Mouse (Mus musculus) liver, embryonic 13.5 days (tissue): ENCODE measurements around the gene Vwde. TPM values are rescaled to one million over a fixed set of nuclear protein-coding genes. Genes with fewer than 3 reads are reported as not detected.

ENCODE experiments used
- ATAC-seq: fragments of 200-750 bp; cut with Nextera tagmentation; 2 replicates; pipeline ENCODE4 v1.8.0; 2017; ENCODE audit warnings: low read depth, mild to moderate bottlenecking, moderate number of reproducible peaks, moderate library complexity
- DNase-seq: peaks from one replicate; pipeline ENCODE4 v3.0.0; 2022
- H3K27ac ChIP-seq: fragments of 300-500 bp; sonication (generic); 2 replicates; pipeline ENCODE4 v1.5.1; 2015; ENCODE audit warnings: moderate library complexity, mild to moderate bottlenecking, inconsistent platforms
- H3K27me3 ChIP-seq: fragments of 300-500 bp; sonication (generic); 2 replicates; pipeline ENCODE4 v1.6.1; 2015; ENCODE audit warnings: mild to moderate bottlenecking, inconsistent platforms
- H3K36me3 ChIP-seq: fragments of 300-500 bp; sonication (generic); 2 replicates; pipeline ENCODE4 v1.6.1; 2015; ENCODE audit warnings: mild to moderate bottlenecking, inconsistent platforms
- H3K4me1 ChIP-seq: fragments of 300-500 bp; sonication (generic); replicated peaks from 2 replicates; pipeline ENCODE4 v1.6.1; 2015; ENCODE audit warnings: inconsistent platforms
- H3K4me2 ChIP-seq: fragments of 300-500 bp; sonication (generic); 2 replicates; pipeline ENCODE4 v1.6.1; 2015; ENCODE audit warnings: inconsistent platforms, mild to moderate bottlenecking, moderate library complexity
- H3K4me3 ChIP-seq: fragments of 300-500 bp; sonication (generic); replicated peaks from 2 replicates; pipeline ENCODE4 v1.5.1; 2015; ENCODE audit warnings: mild to moderate bottlenecking, inconsistent platforms
- H3K9ac ChIP-seq: fragments of 300-500 bp; sonication (generic); 2 replicates; pipeline ENCODE4 v1.6.1; 2015; ENCODE audit warnings: mild to moderate bottlenecking, inconsistent platforms
- H3K9me3 ChIP-seq: fragments of 300-500 bp; sonication (generic); replicated peaks from 2 replicates; pipeline ENCODE4 v1.6.1; 2016; ENCODE audit warnings: inconsistent platforms
- WGBS: fragments of 180-500 bp; shearing (Covaris S2); methylation state at CpG from one replicate; pipeline ENCODE4 v1.1.7; 2015; ENCODE audit not compliant: insufficient replicate concordance; 5-methylcytosine and 5-hydroxymethylcytosine counted together
- polyA plus RNA-seq: library from polyadenylated mRNA; unstranded; fragments of >200 nt; fragmentation: Nextera tagmentation; extraction: Ambion mirVana; gene quantifications from 2 replicates; pipeline ENCODE4 v1.2.1, GENCODE M21; 2015

Gene Vwde
- 0.01 TPM in 1 of 2 replicates, not detected in the other for polyA plus RNA-seq

DNA sequence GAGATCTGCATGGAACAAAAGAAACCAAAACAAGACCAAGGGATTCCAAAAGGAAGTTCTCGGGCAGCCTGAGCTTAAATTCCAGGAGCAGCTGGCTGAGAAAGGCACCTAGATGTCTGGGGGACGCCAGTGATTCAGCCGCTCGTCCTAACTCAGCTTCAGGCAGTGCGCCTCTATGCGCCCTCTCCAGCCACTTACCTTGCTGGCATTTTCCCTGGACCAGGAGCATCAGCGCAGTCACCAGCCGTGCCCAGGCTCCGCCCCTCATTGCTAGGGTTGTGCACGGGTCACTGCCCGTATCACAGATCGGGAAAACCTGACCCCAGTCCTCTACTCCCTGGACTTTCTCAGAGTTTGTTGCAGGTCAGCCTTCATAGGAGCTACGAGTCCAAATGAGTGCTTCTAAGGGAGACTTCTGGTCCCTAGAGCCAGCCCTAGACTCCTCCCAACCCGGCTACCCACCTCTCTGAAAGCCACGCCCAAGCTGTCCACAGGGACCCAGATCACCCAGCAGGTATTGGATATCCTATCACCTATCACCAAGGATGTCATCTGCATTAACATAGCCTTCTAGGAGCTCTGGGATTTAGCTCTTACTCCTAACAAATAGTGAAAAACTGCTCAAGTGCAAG lies at the start of gene Vwde:
Vwde (minus strand) TSS at position 370 of the 632 bp plus-strand sequence.
- no peak within 1 kb of the TSS for H3K4me3 ChIP-seq
- WGBS, result 22% methylated on average over 15 of the region's 15 CpGs
- no peak for DNase-seq
- H3K27ac ChIP-seq, result no peak within 1 kb of the TSS
- H3K4me1 ChIP-seq, result no peaks in the 10 kb centered on the region
- peak within 1 kb of the TSS; percentile 39 for H3K4me2 ChIP-seq
- H3K9me3 ChIP-seq, result no peaks in the 10 kb centered on the region
- no peaks in the 10 kb centered on the region for H3K27me3 ChIP-seq
- no peak for ATAC-seq
- no peak within 1 kb of the TSS for H3K9ac ChIP-seq
- no peaks in the 10 kb centered on the region for H3K36me3 ChIP-seq

DNA sequence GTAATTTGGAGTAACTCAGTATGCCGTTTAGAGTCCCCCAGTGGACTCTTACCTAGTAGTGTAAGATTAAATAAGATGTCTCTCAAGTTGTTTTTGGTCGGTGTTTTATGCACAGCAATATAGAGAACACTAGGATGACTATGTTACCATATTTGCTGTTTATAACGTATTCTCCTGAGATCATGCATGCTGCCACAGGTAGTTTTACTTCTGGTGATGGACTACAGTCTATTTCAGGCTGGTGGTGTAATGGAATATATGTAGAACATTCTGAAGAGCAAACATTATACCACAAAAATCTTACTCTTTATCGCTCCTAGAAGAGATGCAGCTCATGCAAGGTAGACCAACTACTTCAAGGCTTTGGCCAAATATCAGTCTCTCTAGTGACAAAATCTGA lies 30.6 kb upstream of the Vwde start:
- Histone ChIP-seq H3K27me3 (no peaks in the 10 kb centered on the region), H3K4me3 (no peak overlapping the region), H3K36me3 (no peaks in the 10 kb centered on the region), H3K4me1 (no peaks in the 10 kb centered on the region), H3K9me3 (no peaks in the 10 kb centered on the region), H3K27ac (no peak overlapping the region), H3K4me2 (no peak overlapping the region), H3K9ac (no peak overlapping the region)
- no peak for ATAC-seq
- WGBS, result 65% methylated on average over 4 of the region's 4 CpGs
- DNase-seq, result no peak

DNA sequence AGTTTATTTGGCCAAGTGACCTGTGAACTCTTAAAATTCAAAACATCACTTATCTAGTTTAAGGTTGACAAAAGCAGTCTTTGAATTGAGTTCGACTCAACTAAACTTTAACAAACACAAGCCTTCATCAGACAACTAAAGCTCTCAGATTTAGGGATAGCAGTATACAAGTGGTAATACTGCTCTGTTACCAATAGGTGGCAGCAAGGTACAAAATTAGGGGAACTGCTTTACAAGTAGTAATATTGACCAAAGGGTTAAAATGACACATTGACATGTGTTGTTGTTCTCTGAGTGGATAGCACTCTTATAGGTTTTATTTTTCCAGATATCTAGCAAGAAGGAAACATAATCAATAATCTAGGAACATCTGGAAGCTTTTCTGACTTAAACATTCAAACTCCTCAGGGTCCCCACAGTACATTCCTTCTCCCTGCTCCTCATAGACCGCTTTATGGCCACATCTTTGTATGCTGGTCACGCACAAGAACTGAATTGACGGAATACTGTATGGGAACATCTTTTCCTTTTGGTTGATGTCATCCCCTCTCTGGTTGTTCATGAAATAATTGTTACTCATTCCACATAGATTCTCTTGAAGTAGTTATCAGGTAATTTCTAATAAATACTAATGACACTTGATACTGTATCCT lies 23.7 kb upstream of the Vwde start:
- no peak for DNase-seq
- no peak for ATAC-seq
- 37% methylated on average over 4 of the region's 4 CpGs for WGBS

DNA sequence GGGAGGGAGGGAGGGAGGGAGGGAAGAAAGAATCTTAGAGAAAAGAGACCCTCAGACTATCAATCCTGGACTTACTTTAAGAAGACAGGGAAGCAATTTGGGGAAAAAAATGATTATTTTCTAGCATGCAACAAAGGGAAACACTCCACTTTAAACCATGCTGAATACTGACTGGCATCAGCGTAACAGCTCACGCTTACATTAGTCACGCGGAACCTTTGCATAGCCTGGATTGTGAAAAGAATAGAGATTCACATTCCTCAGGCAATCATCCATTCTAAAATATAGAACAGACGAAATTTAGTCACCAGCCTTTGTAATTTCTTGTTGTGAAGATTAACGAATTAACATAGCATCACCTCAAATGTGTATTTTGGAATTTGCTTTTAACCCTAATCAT lies 18.6 kb downstream of the Vwde start:
- 66% methylated on average over 6 of the region's 6 CpGs for WGBS
- no peaks in the 10 kb centered on the region for H3K36me3 ChIP-seq

More for the DNA sequence above, 23.7 kb upstream of the Vwde start:
- H3K36me3 ChIP-seq, result no peaks in the 10 kb centered on the region
- H3K4me1 ChIP-seq, result no peaks in the 10 kb centered on the region
- H3K9me3 ChIP-seq, result no peaks in the 10 kb centered on the region
- no peak overlapping the region for H3K9ac ChIP-seq
- no peak overlapping the region for H3K4me3 ChIP-seq
- H3K27ac ChIP-seq, result no peak overlapping the region
- H3K27me3 ChIP-seq, result no peaks in the 10 kb centered on the region
- no peak overlapping the region for H3K4me2 ChIP-seq

DNA sequence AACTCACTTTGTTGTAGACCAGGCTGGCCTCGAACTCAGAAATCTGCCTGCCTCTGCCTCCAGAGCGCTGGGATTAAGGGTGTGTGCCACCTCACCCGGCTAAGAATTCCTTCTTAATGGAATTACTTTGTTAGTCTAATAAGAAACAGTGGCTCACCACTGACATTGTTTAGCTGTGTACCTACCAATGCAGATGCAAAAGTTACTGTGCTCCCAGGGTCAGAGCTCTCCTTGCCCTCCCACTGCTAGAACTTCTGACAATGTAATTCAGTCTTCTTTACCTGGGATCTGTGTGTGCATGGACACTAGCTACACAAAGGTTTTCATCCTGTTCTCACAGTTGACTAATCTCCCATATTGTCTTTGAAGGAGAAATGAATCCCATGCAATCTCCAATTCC lies 27.3 kb downstream of the Vwde start:
- 61% methylated on average over 3 of the region's 3 CpGs for WGBS
- DNase-seq (no peak), ATAC-seq (no peak)
- no peaks in the 10 kb centered on the region for H3K4me1 ChIP-seq
- H3K27me3 ChIP-seq, result no peaks in the 10 kb centered on the region
- H3K36me3 ChIP-seq, result no peaks in the 10 kb centered on the region
- H3K9me3 ChIP-seq, result no peaks in the 10 kb centered on the region
- H3K27ac ChIP-seq, result no peak overlapping the region
- no peak overlapping the region for H3K4me2 ChIP-seq
- H3K9ac ChIP-seq, result no peak overlapping the region
- no peak overlapping the region for H3K4me3 ChIP-seq

More for the DNA sequence above, 18.6 kb downstream of the Vwde start:
- no peaks in the 10 kb centered on the region for H3K4me1 ChIP-seq
- no peaks in the 10 kb centered on the region for H3K27me3 ChIP-seq
- H3K9me3 ChIP-seq, result no peaks in the 10 kb centered on the region
- DNase-seq (no peak), ATAC-seq (no peak)
- H3K9ac ChIP-seq, result no peak overlapping the region
- H3K4me2 ChIP-seq, result no peak overlapping the region
- H3K4me3 ChIP-seq, result no peak overlapping the region
- H3K27ac ChIP-seq, result no peak overlapping the region

- DNase-seq, result no peak
- no peaks in the 10 kb centered on the region for H3K27me3 ChIP-seq
- no peak overlapping the region for H3K27ac ChIP-seq
- 73% methylated on average over 11 of the region's 11 CpGs for WGBS
- no peaks in the 10 kb centered on the region for H3K4me1 ChIP-seq
- no peak overlapping the region for H3K9ac ChIP-seq
- no peak overlapping the region for H3K4me2 ChIP-seq
- H3K36me3 ChIP-seq, result no peaks in the 10 kb centered on the region
- ATAC-seq, result no peak
- no peaks in the 10 kb centered on the region for H3K9me3 ChIP-seq
- no peak overlapping the region for H3K4me3 ChIP-seq
Observed at GRCm38 (mm10) chr6:13186836-13187235, 37.9 kb downstream of the Vwde start.

GRCm38 (mm10) chr6:13180061-13180460 lies 44.7 kb downstream of the Vwde start:
- no peak overlapping the region for H3K4me2 ChIP-seq
- H3K27ac ChIP-seq, result no peak overlapping the region
- no peak overlapping the region for H3K9ac ChIP-seq
- no peaks in the 10 kb centered on the region for H3K4me1 ChIP-seq
- H3K4me3 ChIP-seq, result no peak overlapping the region
- H3K27me3 ChIP-seq, result no peaks in the 10 kb centered on the region
- no peaks in the 10 kb centered on the region for H3K36me3 ChIP-seq
- no peak for DNase-seq
- no peaks in the 10 kb centered on the region for H3K9me3 ChIP-seq
- no peak for ATAC-seq
- 65% methylated on average over 3 of the region's 3 CpGs for WGBS

DNA sequence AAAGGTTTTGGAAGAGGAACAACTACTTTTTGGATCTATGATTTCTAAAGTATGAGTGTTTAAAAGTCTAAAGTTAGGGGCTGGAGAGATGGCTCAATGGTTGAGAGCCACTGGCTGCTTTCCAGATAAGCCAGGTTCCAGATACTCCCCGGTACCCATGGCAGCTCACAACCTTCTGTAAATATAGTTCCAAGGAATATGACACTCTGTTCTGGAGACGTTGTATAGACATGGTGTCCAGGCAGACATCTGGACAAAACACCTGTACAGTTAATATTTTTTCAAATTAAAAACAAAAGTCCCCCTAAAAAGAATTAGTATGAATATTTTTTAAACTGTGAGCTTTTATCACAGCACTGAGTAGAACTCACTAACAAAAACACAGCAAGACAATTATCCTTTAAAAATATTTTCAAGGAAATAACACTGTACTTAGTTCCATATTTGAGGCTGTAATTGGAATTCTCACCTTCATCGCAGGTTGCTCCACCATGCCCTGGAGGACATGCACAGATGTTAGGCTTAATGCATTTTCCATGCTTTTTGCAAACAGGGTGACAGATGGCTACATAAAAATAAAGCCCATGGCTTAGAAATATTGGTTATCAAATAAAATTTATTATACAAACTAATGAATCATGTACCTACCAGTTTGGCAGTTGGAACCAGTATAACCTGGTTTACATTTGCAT lies 55.2 kb downstream of the Vwde start:
- H3K4me1 ChIP-seq, result no peaks in the 10 kb centered on the region
- H3K27me3 ChIP-seq, result no peaks in the 10 kb centered on the region
- 54% methylated on average over 3 of the region's 3 CpGs for WGBS
- no peaks in the 10 kb centered on the region for H3K9me3 ChIP-seq
- no peak overlapping the region for H3K4me2 ChIP-seq
- DNase-seq (no peak), ATAC-seq (no peak)
- no peak overlapping the region for H3K27ac ChIP-seq
- no peak overlapping the region for H3K4me3 ChIP-seq
- H3K9ac ChIP-seq, result no peak overlapping the region
- no peaks in the 10 kb centered on the region for H3K36me3 ChIP-seq

GRCm38 (mm10) chr6:13166240-13166937 lies 58.4 kb downstream of the Vwde start:
- DNase-seq, result no peak
- WGBS, result 63% methylated on average over 9 of the region's 9 CpGs
- Histone ChIP-seq H3K36me3 (no peaks in the 10 kb centered on the region), H3K9me3 (no peaks in the 10 kb centered on the region), H3K27ac (no peak overlapping the region), H3K4me1 (no peaks in the 10 kb centered on the region), H3K9ac (no peak overlapping the region), H3K27me3 (no peaks in the 10 kb centered on the region), H3K4me2 (no peak overlapping the region), H3K4me3 (no peak overlapping the region)
- no peak for ATAC-seq

DNA sequence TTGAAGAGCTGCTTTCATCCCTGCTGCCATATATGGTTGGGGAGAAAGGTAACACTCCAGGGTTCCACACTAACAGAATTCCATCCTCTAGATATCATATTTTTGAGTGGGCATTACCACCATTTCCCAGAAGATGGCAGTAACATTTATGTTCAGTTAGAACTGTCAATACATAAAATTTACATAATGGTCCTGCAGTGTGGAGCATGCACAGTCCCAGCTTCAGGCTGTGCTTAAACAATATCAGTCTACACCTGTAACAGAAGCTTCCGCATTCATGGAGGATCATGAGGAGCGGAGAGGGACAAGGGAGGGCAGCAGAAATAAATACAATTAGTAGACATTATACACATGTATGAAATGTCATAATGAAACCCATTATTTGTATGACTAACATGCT lies 65.3 kb downstream of the Vwde start:
- DNase-seq (no peak), ATAC-seq (no peak)
- Histone ChIP-seq H3K4me1 (no peaks in the 10 kb centered on the region), H3K9me3 (no peaks in the 10 kb centered on the region), H3K36me3 (no peaks in the 10 kb centered on the region), H3K4me3 (no peak overlapping the region), H3K4me2 (no peak overlapping the region), H3K27me3 (no peaks in the 10 kb centered on the region), H3K9ac (no peak overlapping the region), H3K27ac (no peak overlapping the region)
- WGBS, result 69% methylated on average over 2 of the region's 2 CpGs

- no peaks in the 10 kb centered on the region for H3K4me1 ChIP-seq
- H3K9ac ChIP-seq, result no peak overlapping the region
- no peaks in the 10 kb centered on the region for H3K36me3 ChIP-seq
- H3K27me3 ChIP-seq, result no peaks in the 10 kb centered on the region
- H3K9me3 ChIP-seq, result no peaks in the 10 kb centered on the region
- DNase-seq (no peak), ATAC-seq (no peak)
- H3K27ac ChIP-seq, result no peak overlapping the region
- H3K4me2 ChIP-seq, result no peak overlapping the region
- WGBS, result 73% methylated on average over 9 of the region's 9 CpGs
- H3K4me3 ChIP-seq, result no peak overlapping the region
Observed at GRCm38 (mm10) chr6:13153888-13154697, 70.7 kb downstream of the Vwde start.
